Mouse (Mus musculus) small intestine, adult 2 months (tissue): Measurements from ENCODE around the gene Alg5.

Source experiments
- CTCF ChIP-seq: fragments of 200-500 bp; IDR thresholded peaks from 2 replicates; pipeline ENCODE4 v1.5.1; 2012; ENCODE audit warnings: low read depth, mild to moderate bottlenecking, control low read depth, inconsistent platforms, low read length, moderate library complexity, mixed read lengths; ENCODE audit not compliant: insufficient replicate concordance, insufficient read length; ENCODE audit errors: extremely low read depth
- POLR2A ChIP-seq: fragments of 200-500 bp; IDR thresholded peaks from 2 replicates; pipeline ENCODE4 v1.6.1; 2012; ENCODE audit warnings: low read depth, mild to moderate bottlenecking, control low read depth, inconsistent platforms, low read length, moderate library complexity

GRCm38 (mm10) chr3:54757446-54757845 is 22.1 kb downstream of the Alg5 start:
- no peak for TF ChIP-seq CTCF
- no peak for TF ChIP-seq POLR2A
